In genomic region chr11:74836225-74837055, GRCm38 (mm10) we compare ENCODE assay signal across 9 mouse cellular contexts. TPM values are rescaled to one million over a fixed set of nuclear protein-coding genes. Genes with fewer than 3 reads are reported as not detected.
DNase-seq lines count a peak whose midpoint lies in the region; ATAC-seq and TF ChIP-seq lines count a peak whose summit lies in the region.
"Had no signal": no experiment of that assay in that cellular context is flagged by ENCODE, and none has a peak within 500 bp of the region (broad histone marks: within the 10 kb centered on the region; RNA-seq: fewer than 3 reads in every experiment).

No protein-coding gene starts in this region.

- peaks cover 84% of the 10 kb centered on the region for H3K4me1 ChIP-seq in midbrain, embryonic 10.5 days
- peaks cover 22% of the 10 kb centered on the region for H3K4me1 ChIP-seq in midbrain, embryonic 14.5 days (ENCODE audit: control insufficient read depth, insufficient read depth, low read length)
- peaks cover 49% of the 10 kb centered on the region for H3K4me1 ChIP-seq in bone marrow macrophage, adult 2 months (ENCODE audit: control insufficient read depth, insufficient read depth, low read length)
- peaks cover 76% of the 10 kb centered on the region for H3K4me1 ChIP-seq in liver, embryonic 12.5 days
- H3K4me1 ChIP-seq in forebrain, embryonic 14.5 days (ENCODE audit: control insufficient read depth, insufficient read depth, low read length), result peaks cover 18% of the 10 kb centered on the region

- H3K27me3 ChIP-seq in midbrain, embryonic 10.5 days (ENCODE audit: low read depth, poor library complexity, severe bottlenecking), result peaks cover 15% of the 10 kb centered on the region
- H3K27me3 ChIP-seq in midbrain, embryonic 14.5 days (ENCODE audit: control insufficient read depth, insufficient read depth, low read length), result no peaks in the 10 kb centered on the region
- no peaks in the 10 kb centered on the region for H3K27me3 ChIP-seq in liver, embryonic 12.5 days (replicated peaks)
- H3K27me3 ChIP-seq in forebrain, embryonic 14.5 days (replicated peaks; ENCODE audit: control insufficient read depth, insufficient read depth, low read length), result no peaks in the 10 kb centered on the region
- H3K27me3 ChIP-seq: hindbrain, embryonic 15.5 days had no signal

- no peaks in the 10 kb centered on the region for H3K9me3 ChIP-seq in midbrain, embryonic 10.5 days (replicated peaks)
- no peaks in the 10 kb centered on the region for H3K9me3 ChIP-seq in midbrain, embryonic 14.5 days (ENCODE audit: control insufficient read depth, low read length)
- H3K9me3 ChIP-seq in liver, embryonic 12.5 days (replicated peaks), result no peaks in the 10 kb centered on the region
- H3K9me3 ChIP-seq in forebrain, embryonic 14.5 days (replicated peaks; ENCODE audit: control insufficient read depth, low read length), result no peaks in the 10 kb centered on the region
- H3K9me3 ChIP-seq: hindbrain, embryonic 15.5 days had no signal

- H3K4me3 ChIP-seq in midbrain, embryonic 10.5 days, result peak overlapping the region; percentile 67
- no peak overlapping the region for H3K4me3 ChIP-seq in midbrain, embryonic 14.5 days (replicated peaks; ENCODE audit: low read depth, low read length)
- H3K4me3 ChIP-seq in bone marrow macrophage, adult 2 months (ENCODE audit: insufficient read depth, low read length), result no peak overlapping the region
- H3K4me3 ChIP-seq in liver, embryonic 12.5 days, result no peak overlapping the region
- H3K4me3 ChIP-seq in forebrain, embryonic 14.5 days (ENCODE audit: low read depth, low read length), result no peak overlapping the region

- peaks cover 34% of the 10 kb centered on the region for H3K36me3 ChIP-seq in midbrain, embryonic 10.5 days
- 0 out of 2 replicates have a peak, but pooled peaks cover 15% of the 10 kb centered on the region for H3K36me3 ChIP-seq in midbrain, embryonic 14.5 days (ENCODE audit: control insufficient read depth, insufficient read depth, low read length)
- peaks cover 17% of the 10 kb centered on the region for H3K36me3 ChIP-seq in liver, embryonic 12.5 days
- peaks cover 5% of the 10 kb centered on the region; the same call in 1 of the 2 replicates for H3K36me3 ChIP-seq in forebrain, embryonic 14.5 days (ENCODE audit: control insufficient read depth, insufficient read depth, low read length)
- H3K36me3 ChIP-seq: hindbrain, embryonic 15.5 days had no signal

- H3K4me2 ChIP-seq in midbrain, embryonic 14.5 days (ENCODE audit: low read length), result no peak overlapping the region
- peak overlapping the region; percentile 93; the same call in 1 of the 2 replicates for H3K4me2 ChIP-seq in liver, embryonic 12.5 days
- no peak overlapping the region for H3K4me2 ChIP-seq in forebrain, embryonic 14.5 days (ENCODE audit: low read length)

- no peak for ATAC-seq in midbrain, embryonic 14.5 days (ENCODE audit: low FRiP score, low TSS enrichment)
- ATAC-seq in liver, embryonic 12.5 days, result no peak
- ATAC-seq in forebrain, embryonic 14.5 days, result no peak

- peak overlapping the region; percentile 30; the same call in 1 of the 2 replicates for H3K27ac ChIP-seq in midbrain, embryonic 10.5 days (replicated peaks)
- no peak overlapping the region for H3K27ac ChIP-seq in midbrain, embryonic 14.5 days (replicated peaks; ENCODE audit: low read depth, low read length)
- H3K27ac ChIP-seq in bone marrow macrophage, adult 2 months (ENCODE audit: insufficient read depth, low read depth, low read length), result peak overlapping the region; percentile 75; the same call in 1 of the 2 replicates
- H3K27ac ChIP-seq in liver, embryonic 12.5 days, result peak overlapping the region; percentile 98
- H3K27ac ChIP-seq in forebrain, embryonic 14.5 days (ENCODE audit: low read depth, low read length), result no peak overlapping the region

- WGBS in midbrain, embryonic 10.5 days, result 93% methylated on average over 22 of the region's 22 CpGs
- 93% methylated on average over 22 of the region's 22 CpGs for WGBS in midbrain, embryonic 14.5 days
- 88% methylated on average over 22 of the region's 22 CpGs for WGBS in liver, embryonic 12.5 days (ENCODE audit: insufficient replicate concordance)
- 89% methylated on average over 22 of the region's 22 CpGs for WGBS in forebrain, embryonic 14.5 days

- H3K9ac ChIP-seq in midbrain, embryonic 14.5 days (replicated peaks; ENCODE audit: low read length), result no peak overlapping the region
- peak overlapping the region; percentile 84 for H3K9ac ChIP-seq in liver, embryonic 12.5 days
- H3K9ac ChIP-seq in forebrain, embryonic 14.5 days (ENCODE audit: low read length), result no peak overlapping the region

- no peak for TF ChIP-seq POLR2A in bone marrow macrophage, adult 2 months (IDR thresholded peaks at IDR 0.05; ENCODE audit: borderline replicate concordance, low read depth, low read length)

- DNase-seq in heart, adult 11 months, result peak; percentile 95
- DNase-seq in heart, adult 18-20 months, result no peak
- no peak for DNase-seq in midbrain, embryonic 10.5 days (ENCODE audit: low spot score)
- no peak for DNase-seq in midbrain, embryonic 14.5 days
- no peak for DNase-seq in forebrain, embryonic 14.5 days (ENCODE audit: low spot score)
- DNase-seq: gastrocnemius, postnatal 14 days had no signal

- no peak for TF ChIP-seq CTCF in bone marrow macrophage, adult 2 months (IDR thresholded peaks at IDR 0.05; ENCODE audit: low read depth, low read length)

RNA-seq across cellular contexts. Expression of gene Mnt, which starts 5.7 kb away (rescaled TPM):
- 1 to 10 TPM; 5.8 to 6.3 TPM for total RNA-seq in heart, adult 18-20 months (2021)
- polyA plus RNA-seq in midbrain, embryonic 10.5 days (2016; fragmentation: Nextera tagmentation; extraction: Ambion mirVana), result 4.2 and 5.5 TPM in 2 replicates
- 9.8 and 10.3 TPM in 2 replicates for polyA plus RNA-seq in midbrain, embryonic 14.5 days (2014; fragmentation: Nextera tagmentation; extraction: Ambion mirVana)
- 26.2 and 29.9 TPM in 2 replicates for polyA plus RNA-seq in bone marrow macrophage, adult 2 months (2012; ENCODE audit: insufficient read depth, insufficient read length, missing spikeins)
- polyA plus RNA-seq in liver, embryonic 12.5 days (2016; fragmentation: Nextera tagmentation; extraction: Ambion mirVana), result 1.9 and 2.0 TPM in 2 replicates
- 6.8 and 7.6 TPM in 2 replicates for polyA plus RNA-seq in forebrain, embryonic 14.5 days (2014; fragmentation: Nextera tagmentation; extraction: Ambion mirVana)

Comparison
In these comparisons a context has a peak if more than half of its experiments do, and no peak if none do; other contexts are left out.
1. H3K27ac ChIP-seq: peak in midbrain, embryonic 10.5 days (single experiment), bone marrow macrophage, adult 2 months (single experiment) and liver, embryonic 12.5 days (single experiment); none in midbrain, embryonic 14.5 days (single experiment) and forebrain, embryonic 14.5 days (single experiment).